8 mouse cellular contexts compared by ENCODE assay signal in the genomic region with DNA sequence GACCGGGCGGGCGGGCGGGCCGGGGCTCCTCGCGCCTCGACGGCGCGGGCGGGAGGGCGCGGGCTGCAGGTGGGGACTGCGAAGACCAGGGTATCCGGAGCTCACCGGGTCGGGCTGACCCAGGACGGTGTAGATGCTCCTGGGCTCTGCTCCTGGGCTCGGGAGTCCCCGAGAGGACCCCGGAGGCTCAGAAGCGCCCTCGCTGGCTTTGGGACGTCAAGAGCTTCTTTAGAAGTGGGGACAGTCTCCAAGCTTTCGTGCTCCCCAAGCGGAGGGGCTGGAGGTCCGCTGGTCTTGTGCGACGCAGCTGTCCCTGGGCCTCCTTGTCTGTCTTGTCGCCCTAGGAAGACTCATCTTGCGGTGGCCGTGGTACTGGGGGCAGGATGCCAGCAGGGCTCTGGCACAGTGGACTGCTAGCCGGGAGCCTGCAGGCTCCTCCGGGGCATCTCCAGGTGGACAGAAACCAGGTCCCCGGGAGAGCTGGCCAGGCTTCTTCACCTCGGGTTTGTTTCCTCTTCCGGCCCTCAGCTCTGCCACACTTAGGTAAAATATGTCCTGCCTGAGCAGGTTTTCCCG. TPM values are rescaled to one million over a fixed set of nuclear protein-coding genes. Genes with fewer than 3 reads are reported as not detected.
DNase-seq lines count a peak whose midpoint lies in the region; ATAC-seq and TF ChIP-seq lines count a peak whose summit lies in the region.

No protein-coding gene starts in this region.

- H3K27me3 ChIP-seq in C2C12 (ENCODE audit: control insufficient read depth, insufficient read depth, insufficient read length), result peaks cover under 1% of the 10 kb centered on the region
- H3K27me3 ChIP-seq in embryonic facial prominence, embryonic 13.5 days, result no peaks in the 10 kb centered on the region
- H3K27me3 ChIP-seq in heart, embryonic 13.5 days (replicated peaks), result peaks cover 7% of the 10 kb centered on the region; the same call in 1 of the 2 replicates
- no peaks in the 10 kb centered on the region for H3K27me3 ChIP-seq in kidney, postnatal 0 days (ENCODE audit: insufficient read depth, low read length)

- peak overlapping the region; percentile 50 for H3ac ChIP-seq in C2C12 (ENCODE audit: control insufficient read depth, insufficient read length, low read depth)

- H3K36me3 ChIP-seq in C2C12 (ENCODE audit: control insufficient read depth, insufficient read depth), result peaks cover 14% of the 10 kb centered on the region
- peaks cover 16% of the 10 kb centered on the region for H3K36me3 ChIP-seq in embryonic facial prominence, embryonic 13.5 days
- peaks cover 15% of the 10 kb centered on the region for H3K36me3 ChIP-seq in heart, embryonic 13.5 days
- H3K36me3 ChIP-seq in kidney, postnatal 0 days (ENCODE audit: insufficient read depth, low read length), result peaks cover 9% of the 10 kb centered on the region; the same call in 1 of the 2 replicates

- H3K4me2 ChIP-seq in embryonic facial prominence, embryonic 13.5 days, result peak overlapping the region; percentile 94
- peak overlapping the region; percentile 91 for H3K4me2 ChIP-seq in heart, embryonic 13.5 days
- peak overlapping the region; percentile 67 for H3K4me2 ChIP-seq in kidney, postnatal 0 days (ENCODE audit: low read length)

- no peaks in the 10 kb centered on the region for H3K9me3 ChIP-seq in embryonic facial prominence, embryonic 13.5 days
- H3K9me3 ChIP-seq in heart, embryonic 13.5 days, result no peaks in the 10 kb centered on the region
- H3K9me3 ChIP-seq in kidney, postnatal 0 days (replicated peaks; ENCODE audit: low read length), result no peaks in the 10 kb centered on the region

- peak overlapping the region; percentile 88 for H3K9ac ChIP-seq in embryonic facial prominence, embryonic 13.5 days
- H3K9ac ChIP-seq in heart, embryonic 13.5 days, result peak overlapping the region; percentile 97
- H3K9ac ChIP-seq in kidney, postnatal 0 days (ENCODE audit: low read depth, low read length), result peak overlapping the region; percentile 92

- H3K79me3 ChIP-seq in C2C12 (ENCODE audit: low read depth), result peaks cover 30% of the 10 kb centered on the region

- H3K79me2 ChIP-seq in C2C12 (ENCODE audit: control insufficient read depth, insufficient read depth), result peaks cover 53% of the 10 kb centered on the region

- peak overlapping the region; percentile 88 for H3K27ac ChIP-seq in embryonic facial prominence, embryonic 13.5 days
- H3K27ac ChIP-seq in heart, embryonic 13.5 days (replicated peaks), result peak overlapping the region; percentile 96
- H3K27ac ChIP-seq in kidney, postnatal 0 days, result peak overlapping the region; percentile 93

- under 1% methylated on average over 34 of the region's 39 CpGs for WGBS in embryonic facial prominence, embryonic 13.5 days
- 0% methylated on average over 39 of the region's 39 CpGs for WGBS in heart, embryonic 13.5 days
- WGBS in kidney, postnatal 0 days, result under 1% methylated on average over 25 of the region's 39 CpGs

- ATAC-seq in embryonic facial prominence, embryonic 13.5 days (ENCODE audit: insufficient number of reproducible peaks, insufficient read depth, low FRiP score, low TSS enrichment, low read depth), result peak; percentile 27
- ATAC-seq in heart, embryonic 13.5 days (ENCODE audit: extremely low read depth, insufficient number of reproducible peaks, low FRiP score, low TSS enrichment), result peak; percentile 2; the same call in 1 of the 2 replicates
- ATAC-seq in kidney, postnatal 0 days (replicated peaks; ENCODE audit: low FRiP score, low read depth), result 0 out of 2 replicates have a peak, but pooled peaks have one; percentile 0
- ATAC-seq in monocyte, adult 5-6 weeks (replicated peaks; ENCODE audit: insufficient number of reproducible peaks, low FRiP score, low TSS enrichment, poor library complexity, severe bottlenecking), result no peak

- no peak for TF ChIP-seq CTCF in C2C12 (IDR thresholded peaks at IDR 0.05; ENCODE audit: control insufficient read depth, insufficient read depth, insufficient read length)
- TF ChIP-seq CTCF in kidney, postnatal 0 days (IDR thresholded peaks at IDR 0.05; ENCODE audit: low read depth), result no peak

- peak overlapping the region; percentile 97 for H3K4me3 ChIP-seq in C2C12 (ENCODE audit: insufficient read depth, poor library complexity, severe bottlenecking)
- peak overlapping the region; percentile 79 for H3K4me3 ChIP-seq in embryonic facial prominence, embryonic 13.5 days
- H3K4me3 ChIP-seq in heart, embryonic 13.5 days, result peak overlapping the region; percentile 90
- peak overlapping the region; percentile 81 for H3K4me3 ChIP-seq in kidney, postnatal 0 days (replicated peaks; ENCODE audit: low read depth, low read length)

- H3K4me1 ChIP-seq in embryonic facial prominence, embryonic 13.5 days, result peaks cover 34% of the 10 kb centered on the region
- H3K4me1 ChIP-seq in heart, embryonic 13.5 days, result peaks cover 56% of the 10 kb centered on the region
- peaks cover 20% of the 10 kb centered on the region for H3K4me1 ChIP-seq in kidney, postnatal 0 days (replicated peaks; ENCODE audit: insufficient read depth, low read length)

- peak; percentile 76 for DNase-seq in adrenal gland, postnatal 10 days
- DNase-seq in kidney, postnatal 0 days (ENCODE audit: low spot score), result peak; percentile 58
- DNase-seq in lung, postnatal 14 days, result peak; percentile 49
- DNase-seq in right cerebral cortex, postnatal 10 days (ENCODE audit: low spot score in 2 of 2), result peak; percentile 68 to 70

TF ChIP-seq in C2C12, 6 proteins besides CTCF, POLR2A, EP300 and RAD21:
- TF ChIP-seq FOSL1 (IDR thresholded peaks at IDR 0.05; ENCODE audit: insufficient read depth, low read length, poor library complexity, severe bottlenecking) (no peak), MYOD1 (IDR thresholded peaks at IDR 0.05; ENCODE audit: control insufficient read depth, insufficient read length, low read depth) (peak; percentile 45), USF1 (IDR thresholded peaks at IDR 0.05; ENCODE audit: low read depth) (no peak), MYOG (IDR thresholded peaks at IDR 0.05; ENCODE audit: control insufficient read depth, extremely low read depth, insufficient read length) (no peak), MAX (IDR thresholded peaks at IDR 0.05) (no peak), CEBPB (IDR thresholded peaks at IDR 0.05; ENCODE audit: low read depth) (no peak)
TF ChIP-seq in C2C12: peak in this region for 1.

RNA-seq across cellular contexts. Expression of gene Trabd, which starts 1.3 kb away (rescaled TPM):
- polyA plus RNA-seq in C2C12 (2012; fragmentation: generic; extraction: Trizol), result 74.1 TPM
- 10 to 100 TPM; 42.9 to 48.5 TPM for total RNA-seq in adrenal gland, postnatal 10 days (2021)
- 47.3 and 47.7 TPM in 2 replicates for polyA plus RNA-seq in embryonic facial prominence, embryonic 13.5 days (2015; fragmentation: Nextera tagmentation; extraction: Ambion mirVana)
- polyA plus RNA-seq in heart, embryonic 13.5 days (2015; fragmentation: Nextera tagmentation; extraction: Ambion mirVana), result 52.4 and 52.7 TPM in 2 replicates
- 48.9 and 50.3 TPM in 2 replicates for polyA plus RNA-seq in kidney, postnatal 0 days (2015; fragmentation: Nextera tagmentation; extraction: Ambion mirVana)
- total RNA-seq in monocyte, adult 5-6 weeks (2017), result 39.1 to 48.0 TPM (median 42.2 TPM) in 3 replicates

RNA-seq across cellular contexts. Expression of gene Selenoo, which starts 12.6 kb away (rescaled TPM):
- polyA plus RNA-seq in C2C12 (2012; fragmentation: generic; extraction: Trizol), result 13.7 TPM
- 10 to 100 TPM; 29.8 to 29.9 TPM for total RNA-seq in adrenal gland, postnatal 10 days (2021)
- polyA plus RNA-seq in embryonic facial prominence, embryonic 13.5 days (2015; fragmentation: Nextera tagmentation; extraction: Ambion mirVana), result 20.2 and 24.0 TPM in 2 replicates
- 10.8 and 11.6 TPM in 2 replicates for polyA plus RNA-seq in heart, embryonic 13.5 days (2015; fragmentation: Nextera tagmentation; extraction: Ambion mirVana)
- 18.3 and 21.3 TPM in 2 replicates for polyA plus RNA-seq in kidney, postnatal 0 days (2015; fragmentation: Nextera tagmentation; extraction: Ambion mirVana)
- total RNA-seq in monocyte, adult 5-6 weeks (2017), result 13.1 to 23.8 TPM (median 16.3 TPM) in 3 replicates

RNA-seq across cellular contexts. Expression of gene Panx2, which starts 16.7 kb away (rescaled TPM):
- not detected for polyA plus RNA-seq in C2C12 (2012; fragmentation: generic; extraction: Trizol)
- total RNA-seq in adrenal gland, postnatal 10 days (2021), result 1 to 10 TPM; 1.5 to 1.9 TPM
- 0.69 and 0.96 TPM in 2 replicates for polyA plus RNA-seq in embryonic facial prominence, embryonic 13.5 days (2015; fragmentation: Nextera tagmentation; extraction: Ambion mirVana)
- 1.6 and 2.1 TPM in 2 replicates for polyA plus RNA-seq in heart, embryonic 13.5 days (2015; fragmentation: Nextera tagmentation; extraction: Ambion mirVana)
- polyA plus RNA-seq in kidney, postnatal 0 days (2015; fragmentation: Nextera tagmentation; extraction: Ambion mirVana), result 0.04 and 0.05 TPM in 2 replicates
- not detected in 3 replicates for total RNA-seq in monocyte, adult 5-6 weeks (2017)

RNA-seq across cellular contexts. Expression of gene Tubgcp6, which starts 46.7 kb away (rescaled TPM):
- 19.0 TPM for polyA plus RNA-seq in C2C12 (2012; fragmentation: generic; extraction: Trizol)
- 10 to 100 TPM; 13.5 to 18.6 TPM for total RNA-seq in adrenal gland, postnatal 10 days (2021)
- polyA plus RNA-seq in embryonic facial prominence, embryonic 13.5 days (2015; fragmentation: Nextera tagmentation; extraction: Ambion mirVana), result 17.0 and 18.0 TPM in 2 replicates
- 8.9 and 10.7 TPM in 2 replicates for polyA plus RNA-seq in heart, embryonic 13.5 days (2015; fragmentation: Nextera tagmentation; extraction: Ambion mirVana)
- 6.6 and 7.4 TPM in 2 replicates for polyA plus RNA-seq in kidney, postnatal 0 days (2015; fragmentation: Nextera tagmentation; extraction: Ambion mirVana)
- total RNA-seq in monocyte, adult 5-6 weeks (2017), result 11.0 to 27.3 TPM (median 26.4 TPM) in 3 replicates

RNA-seq across cellular contexts. Expression of gene Hdac10, which starts 52.3 kb away (rescaled TPM):
- polyA plus RNA-seq in C2C12 (2012; fragmentation: generic; extraction: Trizol), result 15.0 TPM
- 10 to 100 TPM; 10.5 to 17.8 TPM for total RNA-seq in adrenal gland, postnatal 10 days (2021)
- polyA plus RNA-seq in embryonic facial prominence, embryonic 13.5 days (2015; fragmentation: Nextera tagmentation; extraction: Ambion mirVana), result 19.5 and 19.6 TPM in 2 replicates
- polyA plus RNA-seq in heart, embryonic 13.5 days (2015; fragmentation: Nextera tagmentation; extraction: Ambion mirVana), result 14.0 and 15.0 TPM in 2 replicates
- 12.8 and 13.2 TPM in 2 replicates for polyA plus RNA-seq in kidney, postnatal 0 days (2015; fragmentation: Nextera tagmentation; extraction: Ambion mirVana)
- total RNA-seq in monocyte, adult 5-6 weeks (2017), result 19.4 to 24.3 TPM (median 20.6 TPM) in 3 replicates
